ENCODE assay signal across 8 mouse cellular contexts in the genomic region with DNA sequence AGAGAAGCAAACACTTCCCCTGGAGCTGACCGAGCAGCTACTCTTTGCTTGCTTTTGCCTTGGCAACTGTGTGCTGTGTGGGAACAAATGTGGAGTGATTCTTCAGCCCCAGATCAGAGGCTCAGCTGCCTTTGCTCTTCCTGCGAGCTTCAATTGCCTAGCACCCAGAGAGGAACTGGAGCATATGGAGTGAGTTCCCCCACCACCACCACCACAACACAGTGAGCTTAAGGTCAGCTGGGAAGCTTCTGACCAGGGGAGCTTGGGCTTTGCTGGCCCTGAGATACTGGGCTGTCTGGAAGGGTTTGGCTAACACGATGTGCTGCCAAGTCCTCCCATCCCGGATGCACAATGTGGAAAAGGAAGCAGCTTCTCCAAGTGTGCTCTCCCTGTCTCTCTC.
DNase-seq lines count a peak whose midpoint lies in the region; ATAC-seq and TF ChIP-seq lines count a peak whose summit lies in the region.

No protein-coding gene starts in this region.

- no peak for TF ChIP-seq POLR2A in thymus, adult 2 months (IDR thresholded peaks at IDR 0.05; ENCODE audit: control insufficient read depth, extremely low read depth, insufficient read depth, low read length, poor library complexity)

- ATAC-seq in midbrain, embryonic 16.5 days: 0 out of 2 replicates have a peak, but pooled peaks have one; percentile 39

- 59% methylated on average over 4 of the region's 4 CpGs for WGBS in embryonic facial prominence, embryonic 10.5 days
- 59% methylated on average over 4 of the region's 4 CpGs for WGBS in midbrain, embryonic 16.5 days
- 48% methylated on average over 4 of the region's 4 CpGs for WGBS in thymus, adult 2 months

- H3K4me1 ChIP-seq in embryonic facial prominence, embryonic 10.5 days: peaks cover 4% of the 10 kb centered on the region; the same call in 1 of the 2 replicates
- H3K4me1 ChIP-seq in midbrain, embryonic 16.5 days (ENCODE audit: control insufficient read depth, insufficient read depth, low read length): no peaks in the 10 kb centered on the region
- H3K4me1 ChIP-seq in thymus, adult 2 months (replicated peaks; ENCODE audit: control insufficient read depth, insufficient read depth, low read length): no peaks in the 10 kb centered on the region

- H3K27me3 ChIP-seq in embryonic facial prominence, embryonic 10.5 days (replicated peaks; ENCODE audit: low read depth, poor library complexity, severe bottlenecking): no peaks in the 10 kb centered on the region
- H3K27me3 ChIP-seq in midbrain, embryonic 16.5 days (ENCODE audit: control insufficient read depth, insufficient read depth, low read depth, low read length): no peaks in the 10 kb centered on the region
- no peaks in the 10 kb centered on the region for H3K27me3 ChIP-seq in thymus, adult 2 months (ENCODE audit: control insufficient read depth, insufficient read depth, low read length)

- H3K9ac ChIP-seq in midbrain, embryonic 16.5 days (ENCODE audit: low read depth, low read length): no peak overlapping the region

- no peaks in the 10 kb centered on the region for H3K9me3 ChIP-seq in embryonic facial prominence, embryonic 10.5 days
- H3K9me3 ChIP-seq in midbrain, embryonic 16.5 days (replicated peaks; ENCODE audit: control insufficient read depth, low read length, poor library complexity, severe bottlenecking): no peaks in the 10 kb centered on the region

- no peak overlapping the region for H3K4me3 ChIP-seq in embryonic facial prominence, embryonic 10.5 days
- H3K4me3 ChIP-seq in midbrain, embryonic 16.5 days (ENCODE audit: low read depth, low read length): no peak overlapping the region
- no peak overlapping the region for H3K4me3 ChIP-seq in thymus, adult 2 months (ENCODE audit: control insufficient read depth, insufficient read depth, low read length)

- intact Hi-C loops in left cerebral cortex, postnatal 14 days (cut with DNase I): no loop called here
- intact Hi-C loops in heart, postnatal 25 days (cut with DNase I): no loop called here

- peak; percentile 13 to 42 for DNase-seq in left cerebral cortex, postnatal 14 days (ENCODE audit: low spot score in 2 of 2)
- DNase-seq in left cerebral cortex, adult 8-10 months (ENCODE audit: low spot score in 2 of 2): no peak
- DNase-seq in embryonic facial prominence, embryonic 10.5 days (ENCODE audit: low spot score): no peak
- DNase-seq in heart, postnatal 25 days (ENCODE audit: low spot score): peak; percentile 41
- no peak for DNase-seq in thymus, postnatal 36 days
- DNase-seq in thymus, adult 2 months: no peak
- DNase-seq in spleen, adult 18-20 months: no peak

- H3K36me3 ChIP-seq in embryonic facial prominence, embryonic 10.5 days (replicated peaks): no peaks in the 10 kb centered on the region
- H3K36me3 ChIP-seq in midbrain, embryonic 16.5 days (ENCODE audit: control insufficient read depth, insufficient read depth, low read length): no peaks in the 10 kb centered on the region
- H3K36me3 ChIP-seq in thymus, adult 2 months (ENCODE audit: control insufficient read depth, insufficient read depth, low read length): no peaks in the 10 kb centered on the region

- H3K4me2 ChIP-seq in midbrain, embryonic 16.5 days (ENCODE audit: low read length): no peak overlapping the region

- no peak for TF ChIP-seq CTCF in thymus, adult 2 months (IDR thresholded peaks at IDR 0.05; ENCODE audit: borderline replicate concordance, control insufficient read depth, extremely low read depth, insufficient read depth, low read length, poor library complexity)

- peak overlapping the region; percentile 30; the same call in 1 of the 2 replicates for H3K27ac ChIP-seq in embryonic facial prominence, embryonic 10.5 days (replicated peaks)
- no peak overlapping the region for H3K27ac ChIP-seq in midbrain, embryonic 16.5 days (ENCODE audit: low read length)
- no peak overlapping the region for H3K27ac ChIP-seq in thymus, adult 2 months (ENCODE audit: control insufficient read depth, insufficient read depth, low read length)

Comparison
In these comparisons a context has a peak if more than half of its experiments do, and no peak if none do; other contexts are left out.
1. DNase-seq: peak in left cerebral cortex, postnatal 14 days (2 of 2) and heart, postnatal 25 days (single experiment); none in left cerebral cortex, adult 8-10 months (0 of 2), embryonic facial prominence, embryonic 10.5 days (single experiment), thymus, postnatal 36 days (0 of 2), thymus, adult 2 months (single experiment) and spleen, adult 18-20 months (0 of 2).